Mouse (Mus musculus): ENCODE data around the gene Wasf2.

DNA sequence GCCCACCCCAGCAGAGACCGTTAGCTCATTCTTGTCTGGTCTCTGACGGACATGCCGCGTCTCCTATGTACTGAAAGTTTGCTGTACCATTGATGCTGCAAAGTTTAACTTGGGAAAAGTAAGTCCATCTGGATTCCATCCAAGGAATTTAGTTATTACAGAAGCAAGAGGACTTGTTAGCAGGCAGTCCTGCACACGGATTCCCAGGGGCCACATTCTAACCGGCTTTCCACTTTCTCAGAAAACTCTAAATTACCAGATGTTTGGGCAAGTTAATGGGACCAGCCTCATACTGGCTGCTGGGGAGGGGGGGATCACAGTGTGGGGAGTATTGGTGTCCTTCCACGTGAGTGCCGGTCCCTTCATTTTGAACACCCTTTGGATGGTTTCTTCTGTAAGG, 55.6 kb downstream of the Wasf2 start:
- TF ChIP-seq CTCF (IDR thresholded peaks at IDR 0.05) (no peak), POLR2A (IDR thresholded peaks at IDR 0.05; ENCODE audit: insufficient read depth, low read depth, low read length) (no peak), EP300 (IDR thresholded peaks at IDR 0.05; ENCODE audit: insufficient read depth, low read depth, low read length) (no peak)

Measured in heart, adult 2 months (tissue).